Mouse (Mus musculus) hindbrain, embryonic 16.5 days (tissue): ENCODE data around the gene Foxp1. TPM values are rescaled to one million over a fixed set of nuclear protein-coding genes. Genes with fewer than 3 reads are reported as not detected.

Source experiments
- ATAC-seq: fragments of 200-750 bp; cut with Nextera tagmentation; 2 replicates; pipeline ENCODE4 v1.8.0; 2017; ENCODE audit warnings: moderate TSS enrichment, moderate library complexity
- H3K27ac ChIP-seq: fragments of 300-500 bp; sonication (generic); 2 replicates; pipeline ENCODE4 v1.5.1; 2014; ENCODE audit warnings: low read depth, mild to moderate bottlenecking, control low read depth, low read length, moderate library complexity
- H3K27me3 ChIP-seq: fragments of 300-500 bp; sonication (generic); replicated peaks from 2 replicates; pipeline ENCODE4 v1.6.1; 2014; ENCODE audit warnings: low read length; ENCODE audit not compliant: control insufficient read depth, insufficient read depth
- H3K36me3 ChIP-seq: fragments of 300-500 bp; sonication (generic); 2 replicates; pipeline ENCODE4 v1.6.1; 2014; ENCODE audit warnings: mild to moderate bottlenecking, low read length, moderate library complexity, mixed read lengths; ENCODE audit not compliant: control insufficient read depth, insufficient read depth
- H3K4me1 ChIP-seq: fragments of 300-500 bp; sonication (generic); 2 replicates; pipeline ENCODE4 v1.6.1; 2014; ENCODE audit warnings: low read depth, low read length; ENCODE audit not compliant: control insufficient read depth, insufficient read depth
- H3K4me2 ChIP-seq: fragments of 300-500 bp; sonication (generic); 2 replicates; pipeline ENCODE4 v1.6.1; 2014; ENCODE audit warnings: mild to moderate bottlenecking, low read length, control low read depth, moderate library complexity
- H3K4me3 ChIP-seq: fragments of 300-500 bp; sonication (generic); 2 replicates; pipeline ENCODE4 v1.5.1; 2014; ENCODE audit warnings: mild to moderate bottlenecking, low read length, control low read depth, moderate library complexity
- H3K9ac ChIP-seq: fragments of 300-500 bp; sonication (generic); 2 replicates; pipeline ENCODE4 v1.6.1; 2014; ENCODE audit warnings: low read depth, mild to moderate bottlenecking, control low read depth, low read length, moderate library complexity
- H3K9me3 ChIP-seq: fragments of 300-500 bp; sonication (generic); 2 replicates; pipeline ENCODE4 v1.6.1; 2014; ENCODE audit warnings: mild to moderate bottlenecking, low read length, moderate library complexity; ENCODE audit not compliant: control insufficient read depth
- WGBS: fragments of 180-500 bp; shearing (Covaris S2); extraction: QIAGEN DNeasy Blood & Tissue Kit; methylation state at CpG from one replicate; pipeline ENCODE4 v1.1.7; 2014; 5-methylcytosine and 5-hydroxymethylcytosine counted together
- polyA plus RNA-seq: library from polyadenylated mRNA; unstranded; fragments of >200 nt; fragmentation: Nextera tagmentation; extraction: Ambion mirVana; gene quantifications from 2 replicates; pipeline ENCODE4 v1.2.1, GENCODE M21; 2015

Foxp1 gene
- polyA plus RNA-seq, 1 experiment from 2014 or later: 47.8 TPM

- H3K27me3 ChIP-seq: no peaks in the 10 kb centered on the region
- no peaks in the 10 kb centered on the region for H3K36me3 ChIP-seq
- 75% methylated on average over 2 of the region's 2 CpGs for WGBS
- no peaks in the 10 kb centered on the region for H3K4me1 ChIP-seq
- no peak overlapping the region for H3K4me2 ChIP-seq
- no peak overlapping the region for H3K4me3 ChIP-seq
- no peak overlapping the region for H3K9ac ChIP-seq
- no peaks in the 10 kb centered on the region for H3K9me3 ChIP-seq
- ATAC-seq: no peak
- no peak overlapping the region for H3K27ac ChIP-seq
These were observed 137.4 kb downstream of the Foxp1 start for GRCm38 (mm10) chr6:99385059-99385604.

GRCm38 (mm10) chr6:99383846-99384472 is 138.6 kb downstream of the Foxp1 start:
- H3K27ac ChIP-seq: no peak overlapping the region
- no peak overlapping the region for H3K9ac ChIP-seq
- no peak overlapping the region for H3K4me3 ChIP-seq
- 83% methylated on average over 4 of the region's 4 CpGs for WGBS
- ATAC-seq: no peak
- no peaks in the 10 kb centered on the region for H3K9me3 ChIP-seq
- H3K4me2 ChIP-seq: no peak overlapping the region
- no peaks in the 10 kb centered on the region for H3K36me3 ChIP-seq
- no peaks in the 10 kb centered on the region for H3K4me1 ChIP-seq
- no peaks in the 10 kb centered on the region for H3K27me3 ChIP-seq

- Histone ChIP-seq H3K27me3 (no peaks in the 10 kb centered on the region), H3K4me2 (no peak overlapping the region), H3K27ac (no peak overlapping the region), H3K4me3 (no peak overlapping the region), H3K9ac (no peak overlapping the region), H3K36me3 (no peaks in the 10 kb centered on the region), H3K9me3 (no peaks in the 10 kb centered on the region), H3K4me1 (peaks cover 14% of the 10 kb centered on the region)
- 87% methylated on average over 5 of the region's 5 CpGs for WGBS
- no peak for ATAC-seq
These were observed 142.4 kb downstream of the Foxp1 start for GRCm38 (mm10) chr6:99380146-99380545.

GRCm38 (mm10) chr6:99378997-99379710 is 143.4 kb downstream of the Foxp1 start:
- H3K27me3 ChIP-seq: no peaks in the 10 kb centered on the region
- no peak overlapping the region for H3K4me2 ChIP-seq
- H3K9me3 ChIP-seq: no peaks in the 10 kb centered on the region
- 76% methylated on average over 7 of the region's 7 CpGs for WGBS
- no peak for ATAC-seq
- H3K36me3 ChIP-seq: no peaks in the 10 kb centered on the region
- H3K4me1 ChIP-seq: peaks cover 14% of the 10 kb centered on the region
- H3K4me3 ChIP-seq: no peak overlapping the region
- H3K27ac ChIP-seq: no peak overlapping the region
- no peak overlapping the region for H3K9ac ChIP-seq

GRCm38 (mm10) chr6:99377716-99378115 is 144.8 kb downstream of the Foxp1 start:
- Histone ChIP-seq H3K9ac (no peak overlapping the region), H3K36me3 (no peaks in the 10 kb centered on the region), H3K4me3 (no peak overlapping the region), H3K27me3 (no peaks in the 10 kb centered on the region), H3K4me1 (peaks cover 14% of the 10 kb centered on the region), H3K9me3 (no peaks in the 10 kb centered on the region), H3K27ac (no peak overlapping the region), H3K4me2 (no peak overlapping the region)
- 47% methylated on average over 4 of the region's 4 CpGs for WGBS
- no peak for ATAC-seq

GRCm38 (mm10) chr6:99377131-99377530 is 145.4 kb downstream of the Foxp1 start:
- Histone ChIP-seq H3K4me1 (peaks cover 14% of the 10 kb centered on the region), H3K27me3 (no peaks in the 10 kb centered on the region), H3K4me3 (no peak overlapping the region), H3K9ac (no peak overlapping the region), H3K27ac (no peak overlapping the region), H3K4me2 (no peak overlapping the region), H3K36me3 (no peaks in the 10 kb centered on the region), H3K9me3 (no peaks in the 10 kb centered on the region)
- WGBS: 65% methylated on average over 2 of the region's 2 CpGs
- no peak; the same call in 1 of the 2 replicates for ATAC-seq

GRCm38 (mm10) chr6:99376721-99377120 is 145.8 kb downstream of the Foxp1 start:
- Histone ChIP-seq H3K4me2 (no peak overlapping the region), H3K4me1 (peaks cover 14% of the 10 kb centered on the region), H3K9ac (no peak overlapping the region), H3K27me3 (no peaks in the 10 kb centered on the region), H3K36me3 (no peaks in the 10 kb centered on the region), H3K4me3 (no peak overlapping the region), H3K27ac (no peak overlapping the region), H3K9me3 (no peaks in the 10 kb centered on the region)
- ATAC-seq: no peak
- 80% methylated on average over 8 of the region's 8 CpGs for WGBS

GRCm38 (mm10) chr6:99375865-99376264 is 146.7 kb downstream of the Foxp1 start:
- Histone ChIP-seq H3K9ac (no peak overlapping the region), H3K27ac (no peak overlapping the region), H3K4me1 (peaks cover 14% of the 10 kb centered on the region), H3K9me3 (no peaks in the 10 kb centered on the region), H3K4me2 (no peak overlapping the region), H3K27me3 (no peaks in the 10 kb centered on the region), H3K36me3 (no peaks in the 10 kb centered on the region), H3K4me3 (no peak overlapping the region)
- ATAC-seq: no peak
- 50% methylated on average over 6 of the region's 6 CpGs for WGBS

GRCm38 (mm10) chr6:99375376-99375775 is 147.1 kb downstream of the Foxp1 start:
- H3K9ac ChIP-seq: no peak overlapping the region
- WGBS: 71% methylated on average over 4 of the region's 4 CpGs
- H3K4me3 ChIP-seq: no peak overlapping the region
- H3K4me1 ChIP-seq: peaks cover 14% of the 10 kb centered on the region
- H3K27me3 ChIP-seq: no peaks in the 10 kb centered on the region
- no peak overlapping the region for H3K27ac ChIP-seq
- 0 out of 2 replicates have a peak, but pooled peaks have one; percentile 47 for ATAC-seq
- H3K9me3 ChIP-seq: no peaks in the 10 kb centered on the region
- H3K36me3 ChIP-seq: no peaks in the 10 kb centered on the region
- no peak overlapping the region for H3K4me2 ChIP-seq
